Mouse (Mus musculus): ENCODE measurements around the gene Cfap221. TPM values are rescaled to one million over a fixed set of nuclear protein-coding genes. Genes with fewer than 3 reads are reported as not detected.
A peak's percentile ranks its signal among the peaks of the same experiment; 100 is the strongest.

Cfap221 gene
- total and polyA plus RNA-seq, 2 experiments from 2014 or later = 0.24 to 1.1 TPM

GRCm38 (mm10) chr1:119891149-119891548, 105.9 kb downstream of the Cfap221 start:
- Histone ChIP-seq H3K4me2 (ENCODE audit: low read depth) (no peak overlapping the region), H3K4me3 (ENCODE audit: low read depth, low read length) (no peak overlapping the region), H3K27me3 (ENCODE audit: insufficient read depth, low read length) (no peaks in the 10 kb centered on the region), H3K4me1 (ENCODE audit: insufficient read depth) (peaks cover 9% of the 10 kb centered on the region; the same call in 1 of the 2 replicates), H3K9me3 (ENCODE audit: low read length) (no peaks in the 10 kb centered on the region), H3K27ac (ENCODE audit: low read depth, low read length) (no peak overlapping the region), H3K9ac (no peak overlapping the region), H3K36me3 (ENCODE audit: insufficient read depth) (no peaks in the 10 kb centered on the region)
- DNase-seq = peak; percentile 39
- peak; percentile 42; the same call in 1 of the 2 replicates for ATAC-seq
- WGBS = 73% methylated on average over 9 of the region's 9 CpGs
- TF ChIP-seq CTCF (IDR thresholded peaks at IDR 0.05; ENCODE audit: low read depth) = no peak

GRCm38 (mm10) chr1:119889347-119889746, 107.7 kb downstream of the Cfap221 start:
- Histone ChIP-seq H3K9me3 (ENCODE audit: low read length) (no peaks in the 10 kb centered on the region), H3K4me1 (ENCODE audit: insufficient read depth) (peaks cover 6% of the 10 kb centered on the region; the same call in 1 of the 2 replicates), H3K27ac (ENCODE audit: low read depth, low read length) (no peak overlapping the region), H3K4me2 (ENCODE audit: low read depth) (no peak overlapping the region), H3K4me3 (ENCODE audit: low read depth, low read length) (no peak overlapping the region), H3K36me3 (ENCODE audit: insufficient read depth) (no peaks in the 10 kb centered on the region), H3K27me3 (ENCODE audit: insufficient read depth, low read length) (no peaks in the 10 kb centered on the region), H3K9ac (no peak overlapping the region)
- DNase-seq (no peak), ATAC-seq (no peak)
- 87% methylated on average over 16 of the region's 16 CpGs for WGBS
- TF ChIP-seq CTCF (IDR thresholded peaks at IDR 0.05; ENCODE audit: low read depth) = no peak

GRCm38 (mm10) chr1:119886320-119886719, 110.7 kb downstream of the Cfap221 start:
- ATAC-seq (no peak), DNase-seq (no peak)
- WGBS = 41% methylated on average over 7 of the region's 7 CpGs
- TF ChIP-seq CTCF (IDR thresholded peaks at IDR 0.05; ENCODE audit: low read depth) = no peak
- Histone ChIP-seq H3K9ac (no peak overlapping the region), H3K9me3 (ENCODE audit: low read length) (no peaks in the 10 kb centered on the region), H3K4me2 (ENCODE audit: low read depth) (no peak overlapping the region), H3K27ac (ENCODE audit: low read depth, low read length) (no peak overlapping the region), H3K27me3 (ENCODE audit: insufficient read depth, low read length) (no peaks in the 10 kb centered on the region), H3K4me1 (ENCODE audit: insufficient read depth) (peaks cover 6% of the 10 kb centered on the region; the same call in 1 of the 2 replicates), H3K4me3 (ENCODE audit: low read depth, low read length) (no peak overlapping the region), H3K36me3 (ENCODE audit: insufficient read depth) (no peaks in the 10 kb centered on the region)

GRCm38 (mm10) chr1:119884272-119884671, 112.8 kb downstream of the Cfap221 start:
- no peak overlapping the region for H3K4me3 ChIP-seq (ENCODE audit: low read depth, low read length)
- no peak for TF ChIP-seq CTCF (IDR thresholded peaks at IDR 0.05; ENCODE audit: low read depth)
- ATAC-seq (peak; percentile 87), DNase-seq (peak; percentile 88)
- H3K27ac ChIP-seq (ENCODE audit: low read depth, low read length) = 0 out of 2 replicates have a peak overlapping the region, but pooled peaks have one; percentile 29
- no peak overlapping the region for H3K4me2 ChIP-seq (ENCODE audit: low read depth)
- WGBS = 62% methylated on average over 3 of the region's 3 CpGs
- H3K9ac ChIP-seq = no peak overlapping the region
- peaks cover 6% of the 10 kb centered on the region; the same call in 1 of the 2 replicates for H3K4me1 ChIP-seq (ENCODE audit: insufficient read depth)
- no peaks in the 10 kb centered on the region for H3K27me3 ChIP-seq (ENCODE audit: insufficient read depth, low read length)
- no peaks in the 10 kb centered on the region for H3K9me3 ChIP-seq (ENCODE audit: low read length)
- H3K36me3 ChIP-seq (ENCODE audit: insufficient read depth) = no peaks in the 10 kb centered on the region

GRCm38 (mm10) chr1:119878909-119879308, 118.1 kb downstream of the Cfap221 start:
- WGBS = 31% methylated on average over 7 of the region's 7 CpGs
- ATAC-seq (peak; percentile 89), DNase-seq (peak; percentile 83)
- H3K9me3 ChIP-seq (ENCODE audit: low read length) = no peaks in the 10 kb centered on the region
- H3K36me3 ChIP-seq (ENCODE audit: insufficient read depth) = no peaks in the 10 kb centered on the region
- no peaks in the 10 kb centered on the region for H3K27me3 ChIP-seq (ENCODE audit: insufficient read depth, low read length)
- H3K4me2 ChIP-seq (ENCODE audit: low read depth) = no peak overlapping the region
- H3K27ac ChIP-seq (ENCODE audit: low read depth, low read length) = peak overlapping the region; percentile 66
- H3K9ac ChIP-seq = no peak overlapping the region
- H3K4me1 ChIP-seq (ENCODE audit: insufficient read depth) = 0 out of 2 replicates have a peak, but pooled peaks cover 3% of the 10 kb centered on the region
- no peak overlapping the region for H3K4me3 ChIP-seq (ENCODE audit: low read depth, low read length)
- no peak for TF ChIP-seq CTCF (IDR thresholded peaks at IDR 0.05; ENCODE audit: low read depth)

- no peaks in the 10 kb centered on the region for H3K27me3 ChIP-seq (ENCODE audit: insufficient read depth, low read length)
- H3K4me3 ChIP-seq (ENCODE audit: low read depth, low read length) = no peak overlapping the region
- no peak overlapping the region for H3K27ac ChIP-seq (ENCODE audit: low read depth, low read length)
- H3K36me3 ChIP-seq (ENCODE audit: insufficient read depth) = no peaks in the 10 kb centered on the region
- no peak overlapping the region for H3K9ac ChIP-seq
- no peak for TF ChIP-seq CTCF (IDR thresholded peaks at IDR 0.05; ENCODE audit: low read depth)
- no peak overlapping the region for H3K4me2 ChIP-seq (ENCODE audit: low read depth)
- no peaks in the 10 kb centered on the region for H3K9me3 ChIP-seq (ENCODE audit: low read length)
- ATAC-seq (no peak), DNase-seq (no peak)
- 0 out of 2 replicates have a peak, but pooled peaks cover 3% of the 10 kb centered on the region for H3K4me1 ChIP-seq (ENCODE audit: insufficient read depth)
- WGBS = 90% methylated on average over 4 of the region's 4 CpGs
Observed at GRCm38 (mm10) chr1:119877469-119877868, 119.6 kb downstream of the Cfap221 start.

Other genes starting within 250 kb of the Cfap221 start
- 40.1 and 41.4 TPM in 2 replicates for gene Ptpn4, start 159.6 kb downstream of the Cfap221 start, total RNA-seq (2014; rRNA removed)
- gene Ptpn4, start 159.6 kb downstream of the Cfap221 start, polyA plus RNA-seq (2015; fragmentation: Nextera tagmentation; extraction: Ambion mirVana) = 2.6 and 6.2 TPM in 2 replicates
- 6.9 and 7.2 TPM in 2 replicates for gene Tmem177, start 84.0 kb downstream of the Cfap221 start, total RNA-seq (2014; rRNA removed)
- 4.1 and 5.4 TPM in 2 replicates for gene Tmem177, start 84.0 kb downstream of the Cfap221 start, polyA plus RNA-seq (2015; fragmentation: Nextera tagmentation; extraction: Ambion mirVana)
- 0.92 and 1.1 TPM in 2 replicates for gene Sctr, start 9.7 kb upstream of the Cfap221 start, total RNA-seq (2014; rRNA removed)
- 0.31 and 1.1 TPM in 2 replicates for gene Sctr, start 9.7 kb upstream of the Cfap221 start, polyA plus RNA-seq (2015; fragmentation: Nextera tagmentation; extraction: Ambion mirVana)
- 3.3 and 6.0 TPM in 2 replicates for gene Tmem37, start 76.8 kb upstream of the Cfap221 start, total RNA-seq (2014; rRNA removed)
- 6.8 and 9.7 TPM in 2 replicates for gene Tmem37, start 76.8 kb upstream of the Cfap221 start, polyA plus RNA-seq (2015; fragmentation: Nextera tagmentation; extraction: Ambion mirVana)
- 533 and 625 TPM in 2 replicates for gene Dbi, start 123.8 kb upstream of the Cfap221 start, total RNA-seq (2014; rRNA removed)
- gene Dbi, start 123.8 kb upstream of the Cfap221 start, polyA plus RNA-seq (2015; fragmentation: Nextera tagmentation; extraction: Ambion mirVana) = 1,729 and 1,732 TPM in 2 replicates
- gene 3110009E18Rik, start 124.0 kb upstream of the Cfap221 start, total RNA-seq (2014; rRNA removed) = 2.3 and 4.6 TPM in 2 replicates
- gene 3110009E18Rik, start 124.0 kb upstream of the Cfap221 start, polyA plus RNA-seq (2015; fragmentation: Nextera tagmentation; extraction: Ambion mirVana) = 16.7 and 24.2 TPM in 2 replicates